Mouse (Mus musculus): ENCODE measurements around the gene Timm29.
"Not testable (repeated sequence)": the region's sequence is repeated elsewhere in the genome, so short reads cannot be mapped to it uniquely, and the experiment has no call there.

The Timm29 gene

GRCm38 (mm10) chr9:21585401-21585800 is 7.1 kb upstream of the Timm29 start:
- no peak for DNase-seq

DNA sequence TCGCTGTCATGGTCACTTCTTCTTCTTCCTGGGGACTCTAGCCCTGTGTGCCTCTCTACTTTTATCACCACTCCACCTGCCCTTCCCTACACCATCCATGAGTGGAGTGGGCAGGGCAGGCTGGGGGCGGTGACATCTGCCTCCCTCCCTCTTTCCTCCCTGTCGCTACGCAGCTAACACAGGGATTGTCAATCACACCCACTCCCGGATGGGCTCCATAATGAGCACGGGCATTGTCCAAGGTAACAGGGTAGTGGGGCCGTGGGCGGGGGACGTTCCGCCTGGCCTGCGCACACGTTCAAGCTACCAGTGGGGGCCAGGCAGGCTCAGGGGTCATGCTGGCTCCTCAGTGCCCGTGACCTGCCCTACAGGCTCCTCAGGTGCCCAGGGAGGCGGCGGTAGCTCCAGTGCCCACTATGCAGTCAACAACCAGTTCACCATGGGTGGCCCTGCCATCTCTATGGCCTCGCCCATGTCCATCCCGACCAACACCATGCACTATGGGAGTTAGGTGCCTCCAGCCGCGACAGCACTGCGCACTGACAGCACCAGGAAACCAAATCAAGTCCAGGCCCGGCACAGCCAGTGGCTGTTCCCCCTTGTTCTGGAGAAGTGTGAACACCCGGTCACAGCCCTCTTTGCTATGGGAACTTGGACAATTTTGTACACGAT is 4.7 kb upstream of the Timm29 start:
- no peak for DNase-seq

- DNase-seq: no peak
Measured at GRCm38 (mm10) chr9:21588350-21588749, 4.2 kb upstream of the Timm29 start.

GRCm38 (mm10) chr9:21589538-21589937 is 3.0 kb upstream of the Timm29 start:
- no peak for DNase-seq

GRCm38 (mm10) chr9:21591127-21591830 is 1.2 kb upstream of the Timm29 start:
- DNase-seq: no peak

DNA sequence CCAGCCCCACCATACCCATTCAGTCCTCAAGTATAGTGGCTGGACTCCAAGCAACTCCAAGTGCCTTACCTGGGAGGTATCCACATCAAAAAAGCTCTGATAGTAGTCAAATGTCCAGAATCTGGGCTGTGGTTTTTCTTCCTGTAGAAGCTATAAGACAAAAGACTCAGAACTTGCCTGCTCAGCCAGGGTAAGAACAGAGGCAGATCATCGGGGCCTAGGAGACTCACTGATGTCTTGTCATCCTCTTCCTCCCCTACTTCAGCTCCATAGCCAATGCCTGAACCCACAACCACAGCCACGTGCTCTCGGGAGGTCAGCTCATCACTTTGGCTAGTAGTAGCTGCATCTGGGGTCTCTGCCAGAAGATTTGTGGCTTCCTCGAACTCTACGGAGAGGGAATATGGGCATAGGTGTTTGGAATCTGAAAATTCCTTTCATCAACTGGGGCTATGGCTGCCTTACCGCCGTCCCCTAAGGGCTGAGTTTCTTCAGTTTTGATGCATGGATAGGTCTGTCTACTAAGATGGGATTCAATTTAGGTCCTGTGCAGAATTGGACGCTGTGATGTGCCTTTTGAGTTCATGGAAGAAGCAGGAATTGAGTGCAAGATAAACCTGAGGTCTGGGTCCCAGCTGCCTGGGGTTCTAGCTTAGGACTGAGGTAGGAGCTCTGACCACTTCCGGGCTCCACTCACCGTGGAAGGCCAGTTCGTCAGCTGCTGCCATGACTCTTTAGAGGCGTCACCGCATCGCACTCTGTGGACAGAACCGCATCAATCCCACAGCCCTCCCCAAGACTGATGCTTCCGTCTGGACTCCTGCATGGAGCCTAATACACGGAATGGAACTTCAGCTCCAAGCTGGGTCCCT is 455 bp upstream of the Timm29 start:
- DNase-seq: no peak

DNA sequence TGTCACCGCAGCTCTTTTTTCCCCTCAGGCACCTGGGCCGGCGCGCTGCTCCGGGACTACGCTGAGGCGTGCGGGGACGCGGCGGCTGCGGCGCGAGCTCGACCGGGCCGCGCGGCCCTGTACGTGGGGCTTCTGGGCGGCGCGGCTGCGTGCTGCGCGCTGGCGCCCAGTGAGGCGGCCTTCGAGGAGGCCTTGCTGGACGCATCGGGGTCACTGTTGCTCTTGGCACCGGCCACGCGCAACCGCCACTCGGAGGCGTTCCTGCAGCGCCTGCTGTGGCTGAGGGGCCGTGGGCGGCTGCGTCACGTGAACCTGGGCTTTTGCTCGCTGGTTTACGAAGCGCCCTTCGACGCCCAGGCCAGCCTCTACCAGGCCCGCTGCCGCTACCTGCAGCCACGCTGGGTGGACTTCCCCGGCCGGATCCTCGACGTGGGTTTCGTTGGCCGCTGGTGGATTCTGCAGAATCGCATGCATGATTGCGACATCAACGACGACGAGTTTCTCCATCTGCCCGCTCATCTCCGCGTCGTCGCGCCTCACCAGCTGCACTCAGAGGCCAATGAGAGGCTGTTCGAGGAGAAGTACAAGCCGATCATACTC is 700 bp downstream of the Timm29 start:
- peak; percentile 71 for DNase-seq

DNA sequence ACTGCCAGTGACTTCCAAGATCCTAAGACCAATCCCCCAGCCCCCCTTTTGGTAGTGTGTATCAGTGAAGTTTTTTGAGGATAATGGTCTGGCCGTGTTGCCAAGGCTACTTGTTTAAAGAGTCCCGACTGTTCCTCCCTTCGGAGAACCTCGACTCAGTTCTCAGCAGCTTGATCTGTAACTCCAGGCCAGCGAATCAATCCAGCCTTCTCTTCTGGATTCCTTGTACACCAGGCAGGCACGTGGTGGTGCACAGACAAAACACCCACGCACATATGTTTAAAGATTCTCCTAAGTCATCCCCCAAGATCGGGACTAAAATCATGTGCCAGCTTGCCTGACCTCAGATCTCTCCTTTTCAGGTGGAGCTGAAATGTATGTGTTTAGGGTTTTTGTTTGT is 1.8 kb downstream of the Timm29 start:
- DNase-seq: not testable (repeated sequence)

DNA sequence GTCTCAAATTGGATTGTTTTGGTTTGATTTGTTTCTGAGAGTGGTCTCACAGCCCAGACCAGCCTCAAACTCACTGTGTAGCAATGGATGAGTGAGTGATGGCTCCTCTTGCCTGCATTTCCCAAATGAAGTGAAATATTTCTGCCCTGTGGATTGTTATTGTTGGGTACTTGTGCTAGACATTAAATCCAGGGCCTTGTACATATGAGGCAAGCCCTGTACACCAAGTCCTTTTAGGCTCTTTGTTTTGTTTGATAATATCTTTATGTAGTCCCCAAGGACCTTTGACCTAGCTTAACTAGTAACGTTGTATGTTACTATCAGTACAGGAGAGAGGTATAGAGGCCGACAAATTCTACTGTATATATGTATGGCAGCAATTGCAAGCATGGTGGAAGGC is 2.3 kb downstream of the Timm29 start:
- no peak for DNase-seq

DNA sequence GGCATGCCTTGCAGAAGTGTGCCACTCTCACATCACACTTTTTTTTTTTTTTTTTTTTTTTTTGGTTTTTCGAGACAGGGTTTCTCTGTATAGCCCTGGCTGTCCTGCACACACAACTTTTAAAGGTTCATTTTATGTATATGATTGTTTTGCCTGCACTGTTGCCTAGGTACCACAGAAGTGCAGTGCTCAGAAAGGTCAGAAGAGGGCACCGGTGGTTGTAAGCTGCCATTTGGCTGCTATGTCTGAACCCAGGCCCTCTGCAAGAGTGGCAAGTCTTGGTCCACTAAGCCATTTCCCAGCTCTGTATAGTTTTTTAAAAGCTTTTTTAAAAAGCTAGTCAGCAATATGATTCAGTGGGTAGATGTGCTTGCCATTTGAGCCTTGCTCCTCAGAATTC is 5.7 kb downstream of the Timm29 start:
- no peak for DNase-seq

- DNase-seq: no peak
Measured at GRCm38 (mm10) chr9:21600186-21600585, 7.7 kb downstream of the Timm29 start.

DNA sequence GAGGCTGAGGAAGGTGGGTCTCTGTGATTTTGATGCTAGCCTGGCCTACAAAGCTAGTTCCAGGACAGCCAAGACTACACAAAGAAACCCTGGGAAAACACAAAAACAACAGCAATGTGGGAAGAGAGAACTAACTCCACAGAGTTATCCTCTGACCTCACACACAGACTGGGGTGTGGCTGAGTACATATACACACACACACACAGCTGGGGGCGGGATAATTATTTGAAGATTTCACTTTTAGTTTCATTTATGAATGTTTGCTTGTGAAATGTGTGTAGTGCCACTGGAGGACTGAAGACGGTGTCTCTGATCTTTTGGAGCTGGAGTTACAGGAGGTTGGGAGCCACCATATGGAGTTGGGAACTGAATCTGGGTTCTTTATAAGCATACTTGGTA is 8.6 kb downstream of the Timm29 start:
- DNase-seq: no peak

GRCm38 (mm10) chr9:21601722-21602399 is 9.3 kb downstream of the Timm29 start:
- peak; percentile 50 for DNase-seq

- no peak for DNase-seq
Measured at GRCm38 (mm10) chr9:21604119-21604518, 11.6 kb downstream of the Timm29 start.

- no peak for DNase-seq
Measured at GRCm38 (mm10) chr9:21605865-21606264, 13.3 kb downstream of the Timm29 start.

GRCm38 (mm10) chr9:21606648-21607047 is 14.1 kb downstream of the Timm29 start:
- DNase-seq: no peak

DNA sequence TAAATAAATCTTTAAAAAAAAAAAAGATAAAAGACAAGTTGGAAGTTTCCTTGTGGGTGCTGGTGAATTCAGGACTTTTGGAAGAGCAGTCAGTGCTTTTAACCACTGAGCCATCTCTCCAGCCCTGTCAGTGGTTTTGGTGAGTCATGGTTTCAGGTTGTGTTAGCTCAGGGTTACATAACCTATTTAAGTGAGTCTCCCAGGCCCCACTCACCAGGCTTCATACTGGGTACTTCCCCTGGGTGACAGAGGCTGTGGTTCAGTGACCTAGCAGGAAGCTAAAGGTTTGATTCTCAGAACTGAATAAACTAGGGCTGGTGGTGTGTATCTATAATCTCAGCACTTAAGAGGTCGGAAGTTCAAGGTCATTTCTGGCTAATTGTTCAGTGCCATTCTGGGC is 17.3 kb downstream of the Timm29 start:
- DNase-seq: no peak

- no peak for DNase-seq
Measured at GRCm38 (mm10) chr9:21614864-21615616, 22.5 kb downstream of the Timm29 start.

GRCm38 (mm10) chr9:21615617-21616231 is 23.2 kb downstream of the Timm29 start, which contains the start of gene Smarca4:
Gene Smarca4 (plus strand): TSS chr9:21616169.
- DNase-seq: peak; percentile 100

DNA sequence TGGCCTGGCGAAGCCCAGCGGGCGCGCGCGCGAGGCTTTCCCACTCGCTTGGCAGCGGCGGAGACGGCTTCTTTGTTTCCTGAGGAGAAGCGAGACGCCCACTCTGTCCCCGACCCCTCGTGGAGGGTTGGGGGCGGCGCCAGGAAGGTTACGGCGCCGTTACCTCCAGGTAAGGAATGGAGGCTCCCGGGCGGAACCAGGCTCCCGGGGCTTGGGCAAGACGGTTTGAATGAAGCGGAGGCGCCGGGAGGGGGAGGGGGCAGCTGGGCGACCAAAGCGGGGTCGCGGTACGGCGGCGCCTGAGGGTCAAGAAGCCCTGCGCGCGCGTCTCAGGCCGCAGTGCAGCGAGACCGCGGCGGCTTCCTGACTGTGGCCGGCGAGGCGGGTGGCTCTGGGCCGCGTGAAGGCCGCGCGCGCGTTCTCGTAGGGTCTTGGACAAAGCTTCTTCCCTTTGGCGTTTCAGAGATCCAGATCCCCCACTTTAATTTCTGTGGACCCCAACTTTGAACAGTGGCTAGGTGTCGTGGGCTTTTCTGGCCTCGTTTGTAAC is 23.8 kb downstream of the Timm29 start:
- DNase-seq: peak; percentile 88

- DNase-seq: no peak
Measured at GRCm38 (mm10) chr9:21617066-21617465, 24.5 kb downstream of the Timm29 start.

Measured in right cerebral cortex, postnatal 14 days (tissue).